20 mouse cellular contexts compared by ENCODE assay signal in the genomic region with DNA sequence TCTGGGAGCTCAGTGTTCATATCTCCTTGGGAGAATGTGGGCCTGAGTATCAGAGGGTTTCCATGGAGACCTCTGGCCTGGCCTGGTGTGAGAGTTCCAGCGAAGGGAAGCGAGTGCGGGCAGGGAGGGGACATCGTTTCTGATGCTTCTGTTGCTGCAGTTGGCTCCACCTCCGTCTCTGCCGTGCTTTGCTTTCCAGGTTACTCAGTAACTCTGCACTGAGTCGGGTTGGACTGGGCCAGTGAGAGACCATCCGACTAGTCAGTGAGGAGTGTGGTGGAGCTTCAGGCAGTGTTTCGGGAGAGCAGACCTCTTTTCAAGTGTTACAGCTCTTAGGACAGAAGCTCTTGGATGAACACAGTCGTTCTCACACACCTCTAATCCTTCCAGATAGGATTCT. TPM values are rescaled to one million over a fixed set of nuclear protein-coding genes. Genes with fewer than 3 reads are reported as not detected.
DNase-seq lines count a peak whose midpoint lies in the region; ATAC-seq and TF ChIP-seq lines count a peak whose summit lies in the region.
"Had no signal": no experiment of that assay in that cellular context is flagged by ENCODE, and none has a peak within 500 bp of the region (broad histone marks: within the 10 kb centered on the region; RNA-seq: fewer than 3 reads in every experiment).

No protein-coding gene starts in this region.

- H3K4me3 ChIP-seq in kidney, embryonic 16.5 days (ENCODE audit: low read length): no peak overlapping the region
- H3K4me3 ChIP-seq in liver, adult 2 months (ENCODE audit: insufficient read depth, low read depth, low read length): no peak overlapping the region
- no peak overlapping the region for H3K4me3 ChIP-seq in liver, postnatal 0 days (ENCODE audit: low read depth, low read length)
- H3K4me3 ChIP-seq in hindbrain, embryonic 12.5 days: no peak overlapping the region
- H3K4me3 ChIP-seq in heart, embryonic 11.5 days (ENCODE audit: low read depth, low read length): no peak overlapping the region
- H3K4me3 ChIP-seq: embryonic facial prominence, embryonic 13.5 days; heart, embryonic 10.5 days; midbrain, embryonic 10.5 days had no signal

- 61% methylated on average over 10 of the region's 10 CpGs for WGBS in kidney, embryonic 16.5 days
- 25% methylated on average over 10 of the region's 10 CpGs for WGBS in liver, adult 2 months
- 49% methylated on average over 10 of the region's 10 CpGs for WGBS in liver, postnatal 0 days (ENCODE audit: insufficient replicate concordance)
- 53% methylated on average over 10 of the region's 10 CpGs for whole genome bisulfite sequencing in hindbrain, embryonic 12.5 days
- WGBS in heart, embryonic 11.5 days (ENCODE audit: insufficient replicate concordance): 40% methylated on average over 10 of the region's 10 CpGs

- 0 out of 2 replicates have a peak, but pooled peaks cover 7% of the 10 kb centered on the region for H3K4me1 ChIP-seq in kidney, embryonic 16.5 days (ENCODE audit: insufficient read depth, low read length)
- peaks cover 39% of the 10 kb centered on the region for H3K4me1 ChIP-seq in liver, adult 2 months (ENCODE audit: control insufficient read depth, insufficient read depth, low read length)
- H3K4me1 ChIP-seq in liver, postnatal 0 days (ENCODE audit: insufficient read depth): peaks cover 37% of the 10 kb centered on the region
- 0 out of 2 replicates have a peak, but pooled peaks cover 3% of the 10 kb centered on the region for H3K4me1 ChIP-seq in hindbrain, embryonic 12.5 days
- peaks cover 4% of the 10 kb centered on the region for H3K4me1 ChIP-seq in heart, embryonic 11.5 days (ENCODE audit: control insufficient read depth, insufficient read depth, low read length)

- no peak for TF ChIP-seq CTCF in liver, adult 2 months (IDR thresholded peaks at IDR 0.05; ENCODE audit: low read depth, low read length)
- TF ChIP-seq CTCF in liver, postnatal 0 days (IDR thresholded peaks at IDR 0.05; ENCODE audit: low read depth): no peak

- H3K79me2 ChIP-seq in liver, adult 2 months (ENCODE audit: control insufficient read depth, insufficient read depth, low read length): no peaks in the 10 kb centered on the region

- no peak overlapping the region for H3K4me2 ChIP-seq in kidney, embryonic 16.5 days (replicated peaks; ENCODE audit: low read depth, low read length)
- H3K4me2 ChIP-seq in liver, postnatal 0 days (ENCODE audit: low read depth, low read length): no peak overlapping the region
- H3K4me2 ChIP-seq in hindbrain, embryonic 12.5 days (replicated peaks): no peak overlapping the region
- no peak overlapping the region for H3K4me2 ChIP-seq in heart, embryonic 11.5 days
- H3K4me2 ChIP-seq: embryonic facial prominence, embryonic 13.5 days; hindbrain, embryonic 14.5 days had no signal

- H3K9me3 ChIP-seq in kidney, embryonic 16.5 days (ENCODE audit: low read length): no peaks in the 10 kb centered on the region
- H3K9me3 ChIP-seq in liver, postnatal 0 days (ENCODE audit: low read length): no peaks in the 10 kb centered on the region
- no peaks in the 10 kb centered on the region for H3K9me3 ChIP-seq in hindbrain, embryonic 12.5 days (replicated peaks)
- H3K9me3 ChIP-seq in heart, embryonic 11.5 days (replicated peaks; ENCODE audit: control insufficient read depth, low read length): no peaks in the 10 kb centered on the region
- H3K9me3 ChIP-seq: embryonic facial prominence, embryonic 13.5 days; heart, embryonic 10.5 days; midbrain, embryonic 10.5 days had no signal

- H3K27me3 ChIP-seq in kidney, embryonic 16.5 days (ENCODE audit: insufficient read depth, low read length): no peaks in the 10 kb centered on the region
- H3K27me3 ChIP-seq in liver, adult 2 months (ENCODE audit: control insufficient read depth, insufficient read depth, low read length): no peaks in the 10 kb centered on the region
- H3K27me3 ChIP-seq in liver, postnatal 0 days (ENCODE audit: insufficient read depth, low read length): no peaks in the 10 kb centered on the region
- H3K27me3 ChIP-seq in hindbrain, embryonic 12.5 days: no peaks in the 10 kb centered on the region
- no peaks in the 10 kb centered on the region for H3K27me3 ChIP-seq in heart, embryonic 11.5 days (ENCODE audit: control insufficient read depth, insufficient read depth, low read length)

- peak; percentile 41 for DNase-seq in kidney, adult 11 months
- DNase-seq in kidney, postnatal 10 days: no peak
- peak; percentile 83 for DNase-seq in liver, adult 2 months (ENCODE audit: extremely low read depth, low read depth, low spot score)
- peak; percentile 46 for DNase-seq in liver, postnatal 0 days
- DNase-seq in heart, postnatal 4 days: no peak
- DNase-seq: adrenal gland, postnatal 14 days; cerebellum, postnatal 10 days; heart, postnatal 10 days; right cerebral cortex, adult 18-20 months; thymus, postnatal 25 days had no signal

- no peak for TF ChIP-seq EP300 in liver, postnatal 0 days (IDR thresholded peaks at IDR 0.05; ENCODE audit: low read depth)

- no peak overlapping the region for H3K9ac ChIP-seq in kidney, embryonic 16.5 days (replicated peaks; ENCODE audit: low read length)
- H3K9ac ChIP-seq in liver, adult 2 months (ENCODE audit: low read depth, low read length): no peak overlapping the region
- no peak overlapping the region for H3K9ac ChIP-seq in liver, postnatal 0 days (replicated peaks)
- H3K9ac ChIP-seq in hindbrain, embryonic 12.5 days: no peak overlapping the region
- no peak overlapping the region for H3K9ac ChIP-seq in heart, embryonic 11.5 days (ENCODE audit: low read depth, low read length)
- H3K9ac ChIP-seq: embryonic facial prominence, embryonic 13.5 days; hindbrain, embryonic 14.5 days had no signal

- no peak overlapping the region for H3K27ac ChIP-seq in kidney, embryonic 16.5 days (ENCODE audit: low read length)
- H3K27ac ChIP-seq in liver, adult 2 months (replicated peaks; ENCODE audit: insufficient read depth, low read depth, low read length): peak overlapping the region; percentile 42
- peak overlapping the region; percentile 67 for H3K27ac ChIP-seq in liver, postnatal 0 days (ENCODE audit: low read depth)
- H3K27ac ChIP-seq in hindbrain, embryonic 12.5 days: no peak overlapping the region
- H3K27ac ChIP-seq in heart, embryonic 11.5 days (ENCODE audit: low read depth, low read length): no peak overlapping the region
- H3K27ac ChIP-seq: embryonic facial prominence, embryonic 13.5 days; heart, embryonic 10.5 days; hindbrain, embryonic 14.5 days; kidney, postnatal 0 days; macrophage; midbrain, embryonic 10.5 days had no signal

- no peak for TF ChIP-seq POLR2A in liver, adult 2 months (IDR thresholded peaks at IDR 0.05; ENCODE audit: extremely low read depth, insufficient read depth, low read length)

- peak; percentile 76; the same call in 1 of the 2 replicates for ATAC-seq in kidney, embryonic 16.5 days (ENCODE audit: low FRiP score, low TSS enrichment)
- ATAC-seq in liver, postnatal 0 days: peak; percentile 79
- ATAC-seq in hindbrain, embryonic 12.5 days (ENCODE audit: low FRiP score): no peak
- ATAC-seq in heart, embryonic 11.5 days (replicated peaks; ENCODE audit: insufficient number of reproducible peaks, low FRiP score, low TSS enrichment): no peak
- ATAC-seq: forebrain, embryonic 14.5 days had no signal

- H3K36me3 ChIP-seq in kidney, embryonic 16.5 days (ENCODE audit: insufficient read depth, low read length): no peaks in the 10 kb centered on the region
- no peaks in the 10 kb centered on the region for H3K36me3 ChIP-seq in liver, adult 2 months (ENCODE audit: control insufficient read depth, insufficient read depth, low read length)
- H3K36me3 ChIP-seq in liver, postnatal 0 days (replicated peaks; ENCODE audit: insufficient read depth, low read length): no peaks in the 10 kb centered on the region
- H3K36me3 ChIP-seq in hindbrain, embryonic 12.5 days: no peaks in the 10 kb centered on the region
- H3K36me3 ChIP-seq in heart, embryonic 11.5 days (ENCODE audit: control insufficient read depth, insufficient read depth, low read length): no peaks in the 10 kb centered on the region
- H3K36me3 ChIP-seq: embryonic facial prominence, embryonic 13.5 days; heart, embryonic 10.5 days; midbrain, embryonic 10.5 days had no signal

RNA-seq across cellular contexts. Expression of gene Slco2a1, which starts 8.6 kb away (rescaled TPM):
- polyA plus RNA-seq in kidney, embryonic 16.5 days (2015; fragmentation: Nextera tagmentation; extraction: Ambion mirVana): 7.7 and 8.2 TPM in 2 replicates
- total RNA-seq in liver, adult 2 months (2014; rRNA removed): 8.9 and 20.7 TPM in 2 replicates
- 43.1 and 55.5 TPM in 2 replicates for polyA plus RNA-seq in liver, adult 2 months (2012; rRNA removed)
- polyA plus RNA-seq in liver, postnatal 0 days (2015; fragmentation: Nextera tagmentation; extraction: Ambion mirVana): 8.5 and 11.2 TPM in 2 replicates
- polyA plus RNA-seq in hindbrain, embryonic 12.5 days (2016; fragmentation: Nextera tagmentation; extraction: Ambion mirVana): 1.1 and 1.7 TPM in 2 replicates
- 1 to 10 TPM; 9.5 to 10.0 TPM for total RNA-seq in heart, postnatal 4 days (2021)
- 4.4 and 5.3 TPM in 2 replicates for polyA plus RNA-seq in heart, embryonic 11.5 days (2014; fragmentation: Nextera tagmentation; extraction: Ambion mirVana)
- polyA plus RNA-seq: macrophage had no signal

Comparison
In these comparisons a context has a peak if more than half of its experiments do, and no peak if none do; other contexts are left out.
1. DNase-seq: peak in kidney, adult 11 months (single experiment), liver, adult 2 months (single experiment) and liver, postnatal 0 days (single experiment); none in kidney, postnatal 10 days (single experiment) and heart, postnatal 4 days (single experiment).
2. ATAC-seq: peak in kidney, embryonic 16.5 days (single experiment) and liver, postnatal 0 days (single experiment); none in hindbrain, embryonic 12.5 days (single experiment) and heart, embryonic 11.5 days (single experiment).
3. H3K27ac ChIP-seq: peak in liver, adult 2 months (single experiment) and liver, postnatal 0 days (single experiment); none in kidney, embryonic 16.5 days (single experiment), hindbrain, embryonic 12.5 days (single experiment) and heart, embryonic 11.5 days (single experiment).